Mouse (Mus musculus) embryonic fibroblast, embryonic 13.5 days (primary cell): ENCODE measurements around the gene Tspan12. TPM values are rescaled to one million over a fixed set of nuclear protein-coding genes. Genes with fewer than 3 reads are reported as not detected.

Experiments used
- H3K27ac ChIP-seq: 2 replicates; pipeline ENCODE4 v1.5.1; 2012; ENCODE audit warnings: low read length, control low read depth, inconsistent platforms; ENCODE audit not compliant: insufficient read depth
- H3K4me1 ChIP-seq: 2 replicates; pipeline ENCODE4 v1.6.1; 2011; ENCODE audit warnings: low read length; ENCODE audit not compliant: control insufficient read depth, insufficient read depth
- H3K4me3 ChIP-seq: 2 replicates; pipeline ENCODE4 v1.5.1; 2011; ENCODE audit warnings: mild to moderate bottlenecking, control low read depth, low read length; ENCODE audit not compliant: insufficient read depth
- CTCF ChIP-seq: IDR thresholded peaks from 2 replicates; pipeline ENCODE4 v1.5.1; 2011; ENCODE audit warnings: mild to moderate bottlenecking, control low read depth, low read length, moderate library complexity, borderline replicate concordance; ENCODE audit not compliant: insufficient read depth
- POLR2A ChIP-seq: IDR thresholded peaks from 2 replicates; pipeline ENCODE4 v1.6.1; 2011; ENCODE audit warnings: low read depth, mild to moderate bottlenecking, control low read depth, low read length, moderate library complexity
- polyA plus RNA-seq: library from polyadenylated mRNA; stranded (reverse); fragments of >200 nt; gene quantifications from 2 replicates; pipeline ENCODE4 v1.2.4, GENCODE M21; 2011; ENCODE audit warnings: low read depth; ENCODE audit not compliant: missing spikeins, insufficient read length

Tspan12 gene
- polyA plus RNA-seq, 1 experiment = 5.2 TPM

DNA sequence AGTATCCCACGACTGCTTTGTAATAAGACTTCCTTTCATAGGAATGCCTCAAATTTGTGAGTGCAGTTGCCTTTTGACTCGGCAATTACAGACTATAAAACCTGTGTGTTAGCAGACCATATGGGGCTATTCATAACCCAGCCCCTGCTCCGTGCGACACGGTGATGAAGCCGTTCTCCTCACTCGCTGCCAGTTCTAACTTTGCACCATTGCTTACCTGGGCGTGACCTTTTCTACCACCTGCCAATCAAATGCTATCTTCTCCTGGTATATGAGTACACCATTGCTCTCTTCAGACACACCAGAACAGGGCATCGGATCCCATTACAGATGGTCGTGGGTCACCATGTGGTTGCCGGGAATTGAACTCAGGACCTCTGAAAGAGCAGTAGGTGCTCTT is 64.6 kb downstream of the Tspan12 start:
- H3K4me1 ChIP-seq = no peaks in the 10 kb centered on the region
- no peak for TF ChIP-seq POLR2A
- no peak for TF ChIP-seq CTCF
- no peak overlapping the region for H3K27ac ChIP-seq
- no peak overlapping the region for H3K4me3 ChIP-seq

DNA sequence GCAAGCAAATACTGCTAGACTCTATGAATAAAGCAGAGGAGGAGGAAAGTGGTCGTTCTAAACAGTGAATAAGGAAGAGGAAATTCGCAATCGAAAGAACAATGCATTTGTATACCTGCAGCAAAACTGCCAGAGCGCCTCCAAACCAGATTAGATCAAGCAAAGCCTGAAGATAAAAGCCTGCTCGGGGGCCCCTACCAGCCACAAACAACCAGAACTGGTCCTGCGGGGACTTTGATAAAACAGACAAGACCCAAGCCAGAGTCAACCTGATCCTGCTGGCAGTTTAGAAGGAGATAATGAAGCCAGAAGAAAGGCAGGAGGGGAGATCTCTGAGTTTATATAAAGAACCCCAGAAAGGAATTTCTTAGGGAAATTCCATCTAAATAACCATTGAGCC is 65.0 kb downstream of the Tspan12 start:
- Histone ChIP-seq H3K4me3 (no peak overlapping the region), H3K27ac (no peak overlapping the region), H3K4me1 (no peaks in the 10 kb centered on the region)
- TF ChIP-seq CTCF (no peak), POLR2A (no peak)

DNA sequence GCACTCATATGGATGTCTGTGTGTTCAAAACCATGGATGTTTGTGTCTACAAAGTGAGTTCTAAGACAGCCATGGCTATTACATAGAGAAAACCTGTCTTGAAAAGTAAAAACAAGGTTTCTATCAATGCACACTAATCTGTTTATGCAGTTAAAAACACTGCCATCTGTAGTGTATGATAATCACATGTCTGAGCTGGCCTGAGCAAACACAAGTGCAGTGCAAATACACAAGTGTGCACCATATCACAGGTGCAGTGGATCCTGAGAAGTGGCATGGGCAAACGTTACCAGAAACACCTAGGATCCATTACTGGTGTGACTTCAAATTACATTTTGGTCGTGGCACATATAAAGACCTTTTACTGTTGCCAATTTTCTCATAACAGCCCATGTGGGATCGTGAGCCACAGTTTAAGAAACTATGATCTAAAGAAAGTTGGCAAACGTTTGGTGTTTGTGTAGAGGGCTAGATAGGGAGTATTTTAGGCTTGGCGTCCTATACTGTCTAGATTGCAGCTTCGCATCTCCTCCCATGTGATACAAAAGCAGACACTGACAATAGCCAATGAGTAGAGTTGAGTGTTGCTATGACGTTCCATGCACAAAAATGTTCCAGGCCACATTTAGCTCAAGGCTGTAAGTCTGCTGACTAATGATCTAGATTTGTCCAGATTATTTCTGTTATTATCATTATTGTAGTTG is 78.0 kb downstream of the Tspan12 start:
- no peak overlapping the region for H3K27ac ChIP-seq
- TF ChIP-seq POLR2A (no peak), CTCF (no peak)
- no peaks in the 10 kb centered on the region for H3K4me1 ChIP-seq
- no peak overlapping the region for H3K4me3 ChIP-seq

DNA sequence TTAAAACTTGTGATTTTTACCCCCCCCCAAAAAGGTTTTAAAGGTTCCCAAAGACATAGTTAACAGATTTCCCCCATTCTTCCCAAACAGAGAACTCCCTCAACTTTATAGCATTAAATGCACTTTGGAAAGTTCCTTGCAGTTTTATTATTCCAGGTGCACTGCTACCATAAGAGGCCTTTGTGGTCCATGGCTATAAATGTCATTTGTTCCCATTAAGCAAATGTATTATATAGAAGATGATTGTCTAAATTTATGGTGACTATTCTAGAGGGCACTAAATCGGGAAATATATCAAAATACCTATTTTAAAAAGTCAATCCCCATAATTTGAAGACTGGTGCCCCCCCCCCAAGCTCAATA is 82.9 kb downstream of the Tspan12 start:
- TF ChIP-seq POLR2A = no peak
- TF ChIP-seq CTCF = no peak
- Histone ChIP-seq H3K4me1 (no peaks in the 10 kb centered on the region), H3K27ac (no peak overlapping the region), H3K4me3 (no peak overlapping the region)

- H3K4me1 ChIP-seq = no peaks in the 10 kb centered on the region
- no peak overlapping the region for H3K4me3 ChIP-seq
- TF ChIP-seq POLR2A (no peak), CTCF (no peak)
- H3K27ac ChIP-seq = no peak overlapping the region
These were observed 83.4 kb downstream of the Tspan12 start for GRCm38 (mm10) chr6:21768745-21769446.

GRCm38 (mm10) chr6:21767787-21768221 is 84.5 kb downstream of the Tspan12 start:
- H3K4me1 ChIP-seq = no peaks in the 10 kb centered on the region
- H3K27ac ChIP-seq = no peak overlapping the region
- H3K4me3 ChIP-seq = no peak overlapping the region
- TF ChIP-seq CTCF (no peak), POLR2A (no peak)

- TF ChIP-seq POLR2A (no peak), CTCF (no peak)
- H3K4me3 ChIP-seq = no peak overlapping the region
- 0 out of 2 replicates have a peak overlapping the region, but pooled peaks have one; percentile 34 for H3K27ac ChIP-seq
- no peaks in the 10 kb centered on the region; the same call in 1 of the 2 replicates for H3K4me1 ChIP-seq
These were observed 104.8 kb downstream of the Tspan12 start for GRCm38 (mm10) chr6:21747536-21747935.

DNA sequence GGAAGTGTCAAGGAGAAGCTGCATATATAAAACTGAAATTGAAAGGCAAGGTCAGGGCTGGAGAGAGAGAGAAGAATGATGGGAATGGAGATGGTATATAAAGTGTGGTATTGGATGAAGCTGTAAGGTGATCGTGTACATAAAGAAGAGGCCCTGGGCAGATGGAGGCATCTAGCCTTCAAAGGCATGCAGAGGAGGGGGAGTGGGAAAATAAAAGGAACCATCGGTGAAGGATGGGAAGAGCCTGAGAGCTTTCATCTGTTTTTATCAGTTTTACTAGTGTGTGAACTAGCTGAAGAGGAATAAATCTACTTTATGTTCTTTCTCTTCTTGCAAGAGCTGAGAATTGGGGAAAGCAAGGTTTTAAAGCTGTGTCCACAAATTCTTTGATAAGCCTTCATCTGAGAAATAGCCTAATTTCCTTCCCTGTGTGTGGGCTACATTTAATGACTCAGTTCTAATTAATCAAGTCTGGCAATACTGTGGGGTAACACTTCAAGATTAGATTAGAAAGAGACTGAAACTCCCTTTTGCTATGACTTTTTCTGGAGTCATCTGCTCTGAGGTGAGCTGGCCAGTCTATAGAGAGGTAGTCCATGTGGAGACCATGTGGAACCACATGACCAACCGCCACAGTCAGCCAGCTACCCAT is 107.6 kb downstream of the Tspan12 start:
- H3K27ac ChIP-seq = no peak overlapping the region
- H3K4me3 ChIP-seq = no peak overlapping the region
- H3K4me1 ChIP-seq = no peaks in the 10 kb centered on the region; the same call in 1 of the 2 replicates
- TF ChIP-seq POLR2A = no peak
- TF ChIP-seq CTCF = no peak

DNA sequence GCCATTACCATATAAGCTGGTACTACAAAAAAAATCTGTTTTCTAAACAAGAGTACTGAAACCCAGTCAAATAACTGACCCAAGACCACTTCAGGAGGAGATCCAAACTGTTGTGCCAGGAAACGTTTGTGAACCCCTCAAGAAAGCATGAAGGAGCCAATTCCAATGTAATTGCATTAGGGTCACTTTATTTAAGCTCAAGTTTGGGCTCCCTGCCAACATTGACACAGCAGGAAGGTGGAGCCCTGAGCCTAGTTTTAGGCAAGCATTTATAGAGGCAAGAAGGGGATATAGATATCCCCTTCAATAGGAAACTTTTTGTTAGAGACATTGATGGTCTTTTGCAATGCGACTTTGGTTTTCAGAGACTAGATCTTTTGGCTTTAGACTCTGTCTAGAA is 111.7 kb downstream of the Tspan12 start:
- Histone ChIP-seq H3K4me1 (no peaks in the 10 kb centered on the region), H3K27ac (no peak overlapping the region), H3K4me3 (no peak overlapping the region)
- no peak for TF ChIP-seq CTCF
- TF ChIP-seq POLR2A = no peak

- TF ChIP-seq POLR2A (no peak), CTCF (no peak)
- H3K4me1 ChIP-seq = no peaks in the 10 kb centered on the region; the same call in 1 of the 2 replicates
- H3K4me3 ChIP-seq = no peak overlapping the region
- no peak overlapping the region for H3K27ac ChIP-seq
These were observed 130.1 kb downstream of the Tspan12 start for GRCm38 (mm10) chr6:21722238-21722637.

Other genes with a start within 250 kb of the Tspan12 start
- 10.8 and 20.2 TPM in 2 replicates for gene Ing3, start 97.1 kb upstream of the Tspan12 start, polyA plus RNA-seq
- 23.4 and 34.4 TPM in 2 replicates for gene Cped1, start 133.4 kb upstream of the Tspan12 start, polyA plus RNA-seq